Mouse (Mus musculus) brain, adult 2 months (tissue): ENCODE results near the gene Vmn1r69.

Experiments used
- DNase-seq: peaks from one replicate; pipeline ENCODE4 v3.0.0; 2011; ENCODE audit warnings: low read depth, low spot score

Gene Vmn1r69

DNA sequence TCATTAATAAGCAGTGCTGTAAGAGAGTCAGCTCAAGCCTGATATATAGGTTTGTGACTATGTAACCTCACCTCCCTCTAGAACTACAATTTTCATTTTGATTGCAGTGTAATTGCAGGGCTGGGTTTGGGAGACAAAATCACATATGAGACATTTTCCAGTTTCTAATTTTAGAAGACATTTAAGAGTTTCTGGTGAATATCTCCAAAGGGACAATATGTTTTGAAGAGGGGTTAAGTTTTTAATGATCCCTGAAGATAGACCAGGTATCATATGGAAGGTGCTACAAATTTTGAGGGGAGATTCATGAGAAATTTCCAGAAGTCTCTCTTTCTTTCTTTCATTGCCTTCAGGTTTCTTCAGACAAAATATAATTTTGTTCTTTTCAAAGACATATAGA is at the start of gene Vmn1r69:
Vmn1r69 (minus strand) TSS at position 101 of the 400 bp plus-strand sequence.
- DNase-seq, result no peak

DNA sequence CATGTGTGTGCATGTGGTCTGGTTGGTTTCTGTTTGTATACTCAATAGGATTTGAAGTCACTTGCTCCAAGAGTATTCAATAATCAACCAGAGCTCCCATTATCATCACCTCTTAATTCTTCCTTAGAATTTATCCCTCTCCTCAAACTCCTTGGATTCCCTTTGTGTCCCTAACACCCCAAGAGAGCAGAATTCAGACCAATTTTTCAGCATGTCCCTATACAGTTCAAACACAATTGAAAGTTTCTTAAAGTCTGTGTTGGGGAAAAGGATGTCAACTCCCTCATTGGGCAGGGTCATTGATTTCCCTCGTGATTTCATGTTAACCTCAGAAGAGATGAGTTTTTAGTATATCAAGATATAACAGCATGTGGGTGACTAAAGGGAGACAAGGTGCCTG is 17.8 kb upstream of the Vmn1r69 start, which contains the start of gene Vmn1r70:
Vmn1r70 (plus strand) TSS at position 301 of the 400 bp plus-strand sequence.
- no peak for DNase-seq

DNA sequence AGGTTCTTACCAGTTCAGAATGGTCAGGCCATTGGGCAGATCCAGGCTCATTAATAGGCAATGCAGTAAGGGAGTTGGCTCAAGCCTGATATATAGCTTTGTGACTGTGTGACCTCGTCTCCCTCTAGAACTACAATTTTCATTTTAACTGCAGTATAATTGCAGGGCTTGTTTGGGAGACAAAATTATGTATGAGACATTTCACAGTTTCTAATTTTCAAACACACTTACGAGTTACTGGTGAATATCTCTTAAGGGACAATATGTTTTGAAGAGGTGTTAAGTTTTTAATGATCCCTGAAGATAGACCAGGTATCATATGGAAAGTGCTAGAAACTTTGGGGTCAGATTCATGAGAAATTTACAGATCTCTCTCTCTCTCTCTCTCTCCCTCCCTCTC is 55.1 kb downstream of the Vmn1r69 start, which contains the start of gene Vmn1r68:
Vmn1r68 (minus strand) TSS at position 101 of the 400 bp plus-strand sequence.
- no peak for DNase-seq
